Mouse (Mus musculus) small intestine, adult 2 months (tissue): ENCODE data around the gene G430095P16Rik.

Experiments
- CTCF ChIP-seq: fragments of 200-500 bp; IDR thresholded peaks from 2 replicates; pipeline ENCODE4 v1.5.1; 2012; ENCODE audit warnings: low read depth, mild to moderate bottlenecking, control low read depth, inconsistent platforms, low read length, moderate library complexity, mixed read lengths; ENCODE audit not compliant: insufficient replicate concordance, insufficient read length; ENCODE audit errors: extremely low read depth
- POLR2A ChIP-seq: fragments of 200-500 bp; IDR thresholded peaks from 2 replicates; pipeline ENCODE4 v1.6.1; 2012; ENCODE audit warnings: low read depth, mild to moderate bottlenecking, control low read depth, inconsistent platforms, low read length, moderate library complexity

- TF ChIP-seq CTCF (no peak), POLR2A (no peak)
Observed at GRCm38 (mm10) chr8:84725246-84725940, 2.6 kb downstream of the G430095P16Rik start.
